Mouse (Mus musculus): ENCODE measurements around the gene Nrf1. TPM values are rescaled to one million over a fixed set of nuclear protein-coding genes. Genes with fewer than 3 reads are reported as not detected.

Nrf1 gene
- total and polyA plus RNA-seq, 2 experiments, result 11.5 to 13.5 TPM

- Histone ChIP-seq H3K9ac (ENCODE audit: low read depth, low read length) (no peak overlapping the region), H3K4me1 (ENCODE audit: control insufficient read depth, insufficient read depth, low read length) (no peaks in the 10 kb centered on the region), H3K27me3 (ENCODE audit: control insufficient read depth, insufficient read depth, low read length) (peaks cover 34% of the 10 kb centered on the region), H3K4me3 (ENCODE audit: insufficient read depth, low read depth, low read length) (no peak overlapping the region), H3K79me2 (ENCODE audit: control insufficient read depth, insufficient read depth, low read length) (no peaks in the 10 kb centered on the region), H3K36me3 (ENCODE audit: control insufficient read depth, insufficient read depth, low read length) (no peaks in the 10 kb centered on the region), H3K27ac (replicated peaks; ENCODE audit: insufficient read depth, low read depth, low read length) (no peak overlapping the region)
- 58% methylated on average over 10 of the region's 10 CpGs for WGBS
- DNase-seq (ENCODE audit: extremely low read depth, low read depth, low spot score), result no peak
- TF ChIP-seq CTCF (IDR thresholded peaks at IDR 0.05; ENCODE audit: low read depth, low read length) (no peak), POLR2A (IDR thresholded peaks at IDR 0.05; ENCODE audit: extremely low read depth, insufficient read depth, low read length) (no peak)
Measured at GRCm38 (mm10) chr6:30171967-30172366, 124.2 kb downstream of the Nrf1 start.

- WGBS, result 26% methylated on average over 8 of the region's 8 CpGs
- Histone ChIP-seq H3K27ac (replicated peaks; ENCODE audit: insufficient read depth, low read depth, low read length) (no peak overlapping the region), H3K4me3 (ENCODE audit: insufficient read depth, low read depth, low read length) (no peak overlapping the region), H3K4me1 (ENCODE audit: control insufficient read depth, insufficient read depth, low read length) (no peaks in the 10 kb centered on the region), H3K79me2 (ENCODE audit: control insufficient read depth, insufficient read depth, low read length) (no peaks in the 10 kb centered on the region), H3K27me3 (ENCODE audit: control insufficient read depth, insufficient read depth, low read length) (peaks cover 37% of the 10 kb centered on the region), H3K36me3 (ENCODE audit: control insufficient read depth, insufficient read depth, low read length) (no peaks in the 10 kb centered on the region), H3K9ac (ENCODE audit: low read depth, low read length) (no peak overlapping the region)
- no peak for DNase-seq (ENCODE audit: extremely low read depth, low read depth, low spot score)
- TF ChIP-seq CTCF (IDR thresholded peaks at IDR 0.05; ENCODE audit: low read depth, low read length), result no peak
- no peak for TF ChIP-seq POLR2A (IDR thresholded peaks at IDR 0.05; ENCODE audit: extremely low read depth, insufficient read depth, low read length)
Measured at GRCm38 (mm10) chr6:30172441-30172819, 124.6 kb downstream of the Nrf1 start.

GRCm38 (mm10) chr6:30172820-30173550, 125.2 kb downstream of the Nrf1 start:
- H3K9ac ChIP-seq (ENCODE audit: low read depth, low read length), result no peak overlapping the region
- peaks cover 39% of the 10 kb centered on the region for H3K27me3 ChIP-seq (ENCODE audit: control insufficient read depth, insufficient read depth, low read length)
- DNase-seq (ENCODE audit: extremely low read depth, low read depth, low spot score), result no peak
- no peak for TF ChIP-seq POLR2A (IDR thresholded peaks at IDR 0.05; ENCODE audit: extremely low read depth, insufficient read depth, low read length)
- peak; percentile 63 for TF ChIP-seq CTCF (IDR thresholded peaks at IDR 0.05; ENCODE audit: low read depth, low read length)
- no peaks in the 10 kb centered on the region for H3K79me2 ChIP-seq (ENCODE audit: control insufficient read depth, insufficient read depth, low read length)
- H3K27ac ChIP-seq (replicated peaks; ENCODE audit: insufficient read depth, low read depth, low read length), result no peak overlapping the region
- peak overlapping the region; percentile 60; the same call in 1 of the 2 replicates for H3K4me3 ChIP-seq (ENCODE audit: insufficient read depth, low read depth, low read length)
- H3K36me3 ChIP-seq (ENCODE audit: control insufficient read depth, insufficient read depth, low read length), result no peaks in the 10 kb centered on the region
- H3K4me1 ChIP-seq (ENCODE audit: control insufficient read depth, insufficient read depth, low read length), result no peaks in the 10 kb centered on the region
- WGBS, result 4% methylated on average over 44 of the region's 44 CpGs

- H3K9ac ChIP-seq (ENCODE audit: low read depth, low read length), result no peak overlapping the region
- no peaks in the 10 kb centered on the region for H3K4me1 ChIP-seq (ENCODE audit: control insufficient read depth, insufficient read depth, low read length)
- WGBS, result 3% methylated on average over 69 of the region's 80 CpGs
- TF ChIP-seq POLR2A (IDR thresholded peaks at IDR 0.05; ENCODE audit: extremely low read depth, insufficient read depth, low read length) (no peak), CTCF (IDR thresholded peaks at IDR 0.05; ENCODE audit: low read depth, low read length) (no peak)
- DNase-seq (ENCODE audit: extremely low read depth, low read depth, low spot score), result peak; percentile 3
- H3K4me3 ChIP-seq (ENCODE audit: insufficient read depth, low read depth, low read length), result peak overlapping the region; percentile 60
- H3K27ac ChIP-seq (replicated peaks; ENCODE audit: insufficient read depth, low read depth, low read length), result no peak overlapping the region
- no peaks in the 10 kb centered on the region for H3K79me2 ChIP-seq (ENCODE audit: control insufficient read depth, insufficient read depth, low read length)
- H3K27me3 ChIP-seq (ENCODE audit: control insufficient read depth, insufficient read depth, low read length), result peaks cover 46% of the 10 kb centered on the region
- H3K36me3 ChIP-seq (ENCODE audit: control insufficient read depth, insufficient read depth, low read length), result no peaks in the 10 kb centered on the region
Measured at GRCm38 (mm10) chr6:30173551-30174460, 126.0 kb downstream of the Nrf1 start.

GRCm38 (mm10) chr6:30174461-30175224, 126.9 kb downstream of the Nrf1 start:
- no peak for TF ChIP-seq POLR2A (IDR thresholded peaks at IDR 0.05; ENCODE audit: extremely low read depth, insufficient read depth, low read length)
- DNase-seq (ENCODE audit: extremely low read depth, low read depth, low spot score), result no peak
- no peaks in the 10 kb centered on the region for H3K79me2 ChIP-seq (ENCODE audit: control insufficient read depth, insufficient read depth, low read length)
- H3K4me3 ChIP-seq (ENCODE audit: insufficient read depth, low read depth, low read length), result peak overlapping the region; percentile 60; the same call in 1 of the 2 replicates
- no peaks in the 10 kb centered on the region for H3K36me3 ChIP-seq (ENCODE audit: control insufficient read depth, insufficient read depth, low read length)
- H3K9ac ChIP-seq (ENCODE audit: low read depth, low read length), result no peak overlapping the region
- H3K27me3 ChIP-seq (ENCODE audit: control insufficient read depth, insufficient read depth, low read length), result peaks cover 46% of the 10 kb centered on the region
- no peaks in the 10 kb centered on the region for H3K4me1 ChIP-seq (ENCODE audit: control insufficient read depth, insufficient read depth, low read length)
- 3% methylated on average over 33 of the region's 33 CpGs for WGBS
- no peak overlapping the region for H3K27ac ChIP-seq (replicated peaks; ENCODE audit: insufficient read depth, low read depth, low read length)
